Mouse (Mus musculus): Measurements from ENCODE around the gene Ttc8. TPM values are rescaled to one million over a fixed set of nuclear protein-coding genes. Genes with fewer than 3 reads are reported as not detected.

The Ttc8 gene
- total and polyA plus RNA-seq, 3 experiments = not detected

DNA sequence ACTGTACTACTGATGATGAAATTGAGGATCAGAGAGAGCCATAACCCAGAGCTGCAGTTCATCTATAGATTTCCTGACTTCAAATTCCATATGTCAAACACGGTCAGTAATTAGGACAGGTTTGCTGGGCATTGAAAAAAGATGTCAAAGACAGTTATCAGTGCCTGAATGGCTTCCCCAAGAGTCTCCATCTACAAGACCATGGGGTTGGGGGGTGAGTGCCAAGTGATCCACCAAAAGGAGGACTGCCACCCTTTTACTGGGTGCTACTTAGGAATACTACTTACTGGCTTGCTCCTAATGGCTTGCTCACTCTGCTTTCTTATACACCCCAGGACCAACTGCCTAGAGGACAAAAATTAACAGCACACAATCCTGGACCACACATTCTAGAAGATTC, 88.4 kb downstream of the Ttc8 start:
- Histone ChIP-seq H3K79me2 (ENCODE audit: control insufficient read depth, insufficient read depth, low read length, poor library complexity) (no peaks in the 10 kb centered on the region), H3K4me3 (ENCODE audit: control insufficient read depth in 1 of 2, insufficient read depth in 1 of 2, low read depth in 2 of 2, low read length in 2 of 2) (no peak overlapping the region), H3K36me3 (ENCODE audit: control insufficient read depth in 1 of 2, insufficient read depth in 2 of 2, low read length in 2 of 2) (no peaks in the 10 kb centered on the region), H3K27ac (ENCODE audit: control insufficient read depth, low read depth, low read length) (no peak overlapping the region), H3K9me3 (replicated peaks; ENCODE audit: insufficient read depth, low read length) (no peaks in the 10 kb centered on the region), H3K27me3 (ENCODE audit: control insufficient read depth in 1 of 2, insufficient read depth in 2 of 2, low read length in 2 of 2) (peaks cover 0 to 6% of the 10 kb centered on the region in 2 experiments; a peak in 2 of 4 replicates), H3K9ac (ENCODE audit: control insufficient read depth, low read depth, low read length, poor library complexity, severe bottlenecking) (no peak overlapping the region), H3K4me1 (ENCODE audit: control insufficient read depth in 1 of 2, insufficient read depth in 2 of 2, low read length in 2 of 2) (no peaks in the 10 kb centered on the region)
- TF ChIP-seq SMC3 (IDR thresholded peaks at IDR 0.05; ENCODE audit: low read depth, low read length) (no peak), MEF2A (IDR thresholded peaks at IDR 0.05; ENCODE audit: extremely low read depth, insufficient replicate concordance, low read depth, low read length, poor library complexity, severe bottlenecking) (no peak), MYC (IDR thresholded peaks at IDR 0.05; ENCODE audit: low read depth, low read length) (no peak), NRF1 (IDR thresholded peaks at IDR 0.05; ENCODE audit: insufficient read depth, low read depth, low read length, poor library complexity, severe bottlenecking) (no peak), MYB (IDR thresholded peaks at IDR 0.05; ENCODE audit: low read depth, low read length) (no peak), MAZ (IDR thresholded peaks at IDR 0.05; ENCODE audit: low read depth, low read length) (no peak), POLR2AphosphoS2 (IDR thresholded peaks at IDR 0.05; ENCODE audit: low read length) (no peak), ZC3H11A (IDR thresholded peaks at IDR 0.05; ENCODE audit: low read depth, low read length) (no peak), RAD21 (IDR thresholded peaks at IDR 0.05; ENCODE audit: low read depth, low read length) (no peak), ZNF384 (IDR thresholded peaks at IDR 0.05; ENCODE audit: low read depth, low read length) (no peak), POLR2A (IDR thresholded peaks at IDR 0.05; ENCODE audit: control insufficient read depth in 1 of 2, insufficient read depth in 1 of 2, low read depth in 1 of 2, low read length in 2 of 2, poor library complexity in 1 of 2) (no peak), GATA1 (IDR thresholded peaks at IDR 0.05; ENCODE audit: low read depth, low read length) (no peak), CHD1 (IDR thresholded peaks at IDR 0.05; ENCODE audit: low read depth, low read length) (no peak), ELF1 (IDR thresholded peaks at IDR 0.05; ENCODE audit: low read depth, low read length) (no peak), MXI1 (IDR thresholded peaks at IDR 0.05; ENCODE audit: low read depth, low read length) (no peak), UBTF (IDR thresholded peaks at IDR 0.05; ENCODE audit: borderline replicate concordance, insufficient read depth, low read depth, low read length) (no peak)
- DNase-seq (ENCODE audit: low read depth, low spot score) = no peak

DNA sequence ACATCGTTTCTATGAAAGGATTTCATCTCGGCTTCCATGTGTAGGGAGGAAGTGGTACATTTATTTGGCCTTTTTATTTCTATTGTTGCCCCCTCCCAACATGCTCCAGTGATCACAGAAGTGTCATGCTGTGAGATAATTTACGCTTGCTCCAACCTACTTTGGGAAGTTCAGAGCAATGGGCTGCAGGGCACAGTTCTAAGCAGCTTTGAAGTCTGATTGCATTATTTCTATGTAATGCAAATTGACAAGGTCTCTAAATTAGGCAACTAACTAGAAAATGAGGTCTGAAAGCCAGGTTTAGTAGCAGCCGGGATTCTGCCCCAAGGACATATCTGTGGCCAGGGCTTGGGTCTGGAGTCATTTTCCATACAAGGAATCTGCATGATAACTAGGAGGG, 89.1 kb downstream of the Ttc8 start:
- H3K9me3 ChIP-seq (replicated peaks; ENCODE audit: insufficient read depth, low read length) = no peaks in the 10 kb centered on the region
- H3K4me3 ChIP-seq (ENCODE audit: control insufficient read depth in 1 of 2, insufficient read depth in 1 of 2, low read depth in 2 of 2, low read length in 2 of 2) = no peak overlapping the region
- H3K27me3 ChIP-seq (ENCODE audit: control insufficient read depth in 1 of 2, insufficient read depth in 2 of 2, low read length in 2 of 2) = peaks cover 0 to 6% of the 10 kb centered on the region in 2 experiments; a peak in 2 of 4 replicates
- H3K4me1 ChIP-seq (ENCODE audit: control insufficient read depth in 1 of 2, insufficient read depth in 2 of 2, low read length in 2 of 2) = no peaks in the 10 kb centered on the region
- no peaks in the 10 kb centered on the region for H3K79me2 ChIP-seq (ENCODE audit: control insufficient read depth, insufficient read depth, low read length, poor library complexity)
- no peak overlapping the region for H3K27ac ChIP-seq (ENCODE audit: control insufficient read depth, low read depth, low read length)
- no peak for DNase-seq (ENCODE audit: low read depth, low spot score)
- H3K9ac ChIP-seq (ENCODE audit: control insufficient read depth, low read depth, low read length, poor library complexity, severe bottlenecking) = no peak overlapping the region
- TF ChIP-seq NELFE (IDR thresholded peaks at IDR 0.05; ENCODE audit: low read depth, low read length) (no peak), HCFC1 (IDR thresholded peaks at IDR 0.05; ENCODE audit: low read depth, low read length) (no peak), EP300 (IDR thresholded peaks at IDR 0.05; ENCODE audit: low read depth in 1 of 2, low read length in 2 of 2) (no peak), GABPA (IDR thresholded peaks at IDR 0.05; ENCODE audit: low read depth, low read length) (no peak), GATA1 (IDR thresholded peaks at IDR 0.05; ENCODE audit: low read depth, low read length) (no peak), MYB (IDR thresholded peaks at IDR 0.05; ENCODE audit: low read depth, low read length) (no peak), E2F4 (IDR thresholded peaks at IDR 0.05; ENCODE audit: borderline replicate concordance, low read depth, low read length) (no peak), SMC3 (IDR thresholded peaks at IDR 0.05; ENCODE audit: low read depth, low read length) (no peak), ZKSCAN1 (IDR thresholded peaks at IDR 0.05; ENCODE audit: low read depth, low read length) (no peak), TCF12 (IDR thresholded peaks at IDR 0.05; ENCODE audit: low read depth, low read length) (no peak), MYC (IDR thresholded peaks at IDR 0.05; ENCODE audit: low read depth, low read length) (no peak), TBP (IDR thresholded peaks at IDR 0.05; ENCODE audit: low read depth, low read length) (no peak), USF1 (IDR thresholded peaks at IDR 0.05; ENCODE audit: low read depth, low read length) (no peak)
- no peaks in the 10 kb centered on the region for H3K36me3 ChIP-seq (ENCODE audit: control insufficient read depth in 1 of 2, insufficient read depth in 2 of 2, low read length in 2 of 2)

Measured in MEL (cell line).